Mouse (Mus musculus): ENCODE measurements at regions not wholly inside any gene's neighbourhood (a gene's known extent, or its start where the extent isn't known, plus 50 kb on each side); places are given as distances from the start of the nearest gene placed in this dataset.

DNA sequence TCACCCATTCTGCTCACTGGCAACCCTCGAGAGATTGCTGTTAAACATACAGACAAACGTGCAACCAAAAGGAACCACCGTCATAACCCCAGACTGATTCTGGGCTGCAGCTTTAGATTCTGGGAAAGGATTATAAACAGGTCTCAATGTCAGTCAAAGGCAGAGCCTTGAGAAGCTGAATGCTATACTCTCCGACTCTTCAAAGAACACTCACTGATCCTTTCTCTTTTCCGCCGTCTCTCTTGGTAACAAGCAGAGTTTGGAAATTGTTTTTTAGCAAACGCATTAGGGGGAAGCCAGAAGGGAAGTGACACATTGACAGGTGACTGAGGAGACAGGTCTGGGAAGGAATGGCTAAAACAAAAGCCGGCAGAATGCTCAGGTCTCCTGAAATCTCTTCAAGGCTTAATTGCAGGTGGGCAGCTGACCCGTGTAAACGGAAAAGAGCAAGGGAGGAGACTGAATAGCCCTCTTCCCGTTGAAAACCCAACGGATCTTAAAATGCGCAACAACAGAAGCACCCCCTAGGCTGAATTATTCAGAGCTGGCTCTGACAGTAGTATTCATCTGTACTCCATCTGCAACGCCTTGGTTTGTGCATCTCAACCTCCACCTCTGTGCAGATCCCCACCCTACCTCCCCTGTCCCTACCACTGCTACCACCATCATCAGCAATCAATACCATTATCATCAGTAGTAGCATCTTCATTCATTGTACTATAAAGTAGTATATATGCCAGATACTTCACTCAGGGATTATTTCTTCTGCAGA lies 219.6 kb downstream of the Tmem38b start:
- WGBS (ENCODE audit: insufficient replicate concordance) = 56% methylated on average over 14 of the region's 14 CpGs
- Histone ChIP-seq H3K9me3 (replicated peaks) (no peaks in the 10 kb centered on the region), H3K27me3 (no peaks in the 10 kb centered on the region), H3K4me3 (replicated peaks) (no peak overlapping the region), H3K27ac (no peak overlapping the region), H3K4me1 (replicated peaks) (no peaks in the 10 kb centered on the region), H3K9ac (no peak overlapping the region), H3K4me2 (no peak overlapping the region), H3K36me3 (no peaks in the 10 kb centered on the region)
- ATAC-seq (ENCODE audit: low read depth) = no peak
- DNase-seq = no peak

- Histone ChIP-seq H3K36me3 (no peaks in the 10 kb centered on the region), H3K9ac (no peak overlapping the region), H3K4me3 (replicated peaks) (no peak overlapping the region), H3K9me3 (replicated peaks) (no peaks in the 10 kb centered on the region), H3K4me2 (no peak overlapping the region), H3K4me1 (replicated peaks) (no peaks in the 10 kb centered on the region), H3K27me3 (no peaks in the 10 kb centered on the region), H3K27ac (no peak overlapping the region)
- 61% methylated on average over 4 of the region's 4 CpGs for WGBS (ENCODE audit: insufficient replicate concordance)
- ATAC-seq (ENCODE audit: low read depth) (no peak), DNase-seq (no peak)
Observed at GRCm38 (mm10) chr4:54064331-54064730, 238.5 kb downstream of the Tmem38b start.

- Histone ChIP-seq H3K27ac (no peak overlapping the region), H3K4me2 (no peak overlapping the region), H3K27me3 (no peaks in the 10 kb centered on the region), H3K4me1 (replicated peaks) (no peaks in the 10 kb centered on the region), H3K36me3 (no peaks in the 10 kb centered on the region), H3K4me3 (replicated peaks) (no peak overlapping the region), H3K9me3 (replicated peaks) (no peaks in the 10 kb centered on the region), H3K9ac (no peak overlapping the region)
- DNase-seq (no peak), ATAC-seq (ENCODE audit: low read depth) (no peak)
- WGBS (ENCODE audit: insufficient replicate concordance) = 68% methylated on average over 4 of the region's 4 CpGs
Observed at GRCm38 (mm10) chr4:54071951-54072350, 246.1 kb downstream of the Tmem38b start.

DNA sequence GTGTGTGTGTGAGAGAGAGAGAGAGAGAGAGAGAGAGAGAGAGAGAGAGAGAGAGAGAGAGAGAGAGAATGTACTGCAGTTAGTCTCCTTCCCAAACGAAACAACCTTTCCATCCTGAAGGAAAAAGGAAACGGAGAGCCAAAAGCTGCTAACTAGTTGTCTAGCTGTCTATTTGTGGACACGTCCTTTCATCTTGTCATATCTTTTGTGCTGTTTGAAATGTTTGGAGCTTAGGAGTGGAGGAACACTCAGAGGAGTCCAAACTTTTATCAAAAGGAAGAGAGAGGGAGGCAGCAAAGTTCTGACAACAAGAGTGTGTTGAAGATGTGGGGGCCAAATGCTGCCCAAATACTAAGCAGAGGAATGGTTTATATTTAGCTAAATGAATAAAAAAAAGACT lies 246.6 kb downstream of the Tmem38b start:
- Histone ChIP-seq H3K27me3 (no peaks in the 10 kb centered on the region), H3K9me3 (replicated peaks) (no peaks in the 10 kb centered on the region), H3K36me3 (no peaks in the 10 kb centered on the region), H3K4me1 (replicated peaks) (no peaks in the 10 kb centered on the region), H3K4me2 (no peak overlapping the region), H3K27ac (no peak overlapping the region), H3K4me3 (replicated peaks) (no peak overlapping the region), H3K9ac (no peak overlapping the region)
- 46% methylated on average over 3 of the region's 3 CpGs for WGBS (ENCODE audit: insufficient replicate concordance)
- no peak for ATAC-seq (ENCODE audit: low read depth)
- DNase-seq = no peak

DNA sequence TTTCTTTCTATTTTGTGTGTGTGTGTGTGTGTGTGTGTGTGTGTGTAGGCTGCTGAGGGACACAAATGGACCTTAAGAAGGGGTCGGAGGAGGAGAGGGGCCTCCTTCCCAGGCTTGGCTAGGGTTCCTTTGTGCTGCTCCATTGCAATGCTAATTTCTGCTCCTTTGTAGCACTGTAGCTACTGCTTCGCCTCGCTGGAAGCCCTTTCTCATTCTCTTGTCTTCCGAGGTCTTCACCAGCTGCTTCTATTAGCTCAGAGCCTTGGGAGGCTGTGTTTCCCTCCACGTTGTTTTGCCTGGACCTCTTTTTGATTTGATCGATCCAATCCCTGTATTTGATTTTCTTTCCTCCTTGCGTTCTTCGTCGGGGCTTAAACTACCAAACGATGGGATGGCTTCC lies 247.1 kb downstream of the Tmem38b start:
- Histone ChIP-seq H3K27ac (no peak overlapping the region), H3K4me2 (no peak overlapping the region), H3K4me3 (replicated peaks) (no peak overlapping the region), H3K27me3 (no peaks in the 10 kb centered on the region), H3K9me3 (replicated peaks) (no peaks in the 10 kb centered on the region), H3K9ac (no peak overlapping the region), H3K4me1 (replicated peaks) (no peaks in the 10 kb centered on the region), H3K36me3 (no peaks in the 10 kb centered on the region)
- DNase-seq (no peak), ATAC-seq (ENCODE audit: low read depth) (no peak)
- 33% methylated on average over 10 of the region's 10 CpGs for WGBS (ENCODE audit: insufficient replicate concordance)

DNA sequence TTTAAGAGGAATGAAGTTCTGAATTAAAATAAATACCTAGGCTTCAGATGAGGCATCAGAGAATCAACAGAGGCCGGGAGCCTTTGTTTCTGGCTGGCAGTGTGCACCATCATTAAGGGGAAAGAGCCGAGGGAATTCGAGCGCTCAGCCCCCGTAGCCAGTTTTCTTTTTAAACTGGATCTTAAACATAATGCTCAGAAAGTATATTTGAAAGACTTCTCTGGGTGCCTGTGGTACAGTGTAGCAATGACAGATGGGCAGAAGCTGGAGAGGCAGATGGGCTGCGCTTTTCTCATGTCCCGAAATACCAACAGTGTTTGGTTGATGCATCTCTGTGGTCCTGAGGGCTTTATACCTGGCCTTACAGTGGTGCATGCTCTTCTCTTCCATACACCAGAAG lies 247.6 kb downstream of the Tmem38b start:
- ATAC-seq (ENCODE audit: low read depth) (no peak), DNase-seq (no peak)
- Histone ChIP-seq H3K4me2 (no peak overlapping the region), H3K27me3 (no peaks in the 10 kb centered on the region), H3K4me1 (replicated peaks) (no peaks in the 10 kb centered on the region), H3K9me3 (replicated peaks) (no peaks in the 10 kb centered on the region), H3K4me3 (replicated peaks) (no peak overlapping the region), H3K9ac (no peak overlapping the region), H3K27ac (no peak overlapping the region), H3K36me3 (no peaks in the 10 kb centered on the region)
- 77% methylated on average over 7 of the region's 7 CpGs for WGBS (ENCODE audit: insufficient replicate concordance)

DNA sequence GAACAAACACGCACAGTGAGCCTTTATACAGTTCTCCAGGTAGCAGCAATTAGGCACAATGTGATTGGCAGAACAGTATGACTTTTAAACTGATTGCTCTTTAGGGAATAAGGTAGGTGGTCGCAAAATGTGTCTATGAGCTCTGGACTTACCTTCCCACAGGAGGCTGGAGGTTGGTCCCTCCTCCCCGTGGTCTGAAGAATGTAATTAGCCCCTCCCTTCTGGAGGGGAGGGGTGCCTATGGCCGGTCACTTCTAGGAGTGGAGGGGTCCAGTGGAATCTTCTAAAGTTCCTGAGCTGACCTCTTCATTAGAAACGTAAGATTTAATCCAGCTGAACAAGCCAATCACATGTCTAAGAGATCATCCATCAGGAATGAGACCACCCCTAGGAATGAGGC lies 248.4 kb downstream of the Tmem38b start:
- Histone ChIP-seq H3K4me3 (replicated peaks) (no peak overlapping the region), H3K9me3 (replicated peaks) (no peaks in the 10 kb centered on the region), H3K36me3 (no peaks in the 10 kb centered on the region), H3K27me3 (no peaks in the 10 kb centered on the region), H3K9ac (no peak overlapping the region), H3K4me1 (replicated peaks) (no peaks in the 10 kb centered on the region), H3K27ac (no peak overlapping the region), H3K4me2 (no peak overlapping the region)
- no peak for DNase-seq
- no peak for ATAC-seq (ENCODE audit: low read depth)
- 54% methylated on average over 5 of the region's 5 CpGs for WGBS (ENCODE audit: insufficient replicate concordance)

DNA sequence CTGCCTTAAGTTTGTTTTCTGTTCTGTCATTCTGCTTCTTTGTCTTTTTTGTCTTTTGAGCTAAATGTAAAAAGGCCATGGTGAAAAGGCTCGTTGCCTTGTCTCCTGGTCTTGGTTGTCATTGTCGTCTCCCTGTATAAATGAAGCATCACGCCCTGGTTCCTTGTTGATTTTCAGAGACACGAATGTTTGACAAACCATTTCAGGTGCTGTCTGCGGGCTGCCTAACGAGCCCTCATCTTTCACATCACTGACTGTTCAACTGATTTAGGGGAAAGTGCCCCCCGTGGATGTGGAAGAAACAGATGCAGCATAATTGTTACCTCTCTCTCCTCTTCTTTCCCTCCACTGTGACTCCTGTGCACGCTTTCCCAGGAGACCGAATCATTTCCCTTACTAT lies 254.7 kb downstream of the Tmem38b start:
- Histone ChIP-seq H3K36me3 (no peaks in the 10 kb centered on the region), H3K4me2 (no peak overlapping the region), H3K4me3 (replicated peaks) (no peak overlapping the region), H3K4me1 (replicated peaks) (no peaks in the 10 kb centered on the region), H3K9ac (no peak overlapping the region), H3K27ac (no peak overlapping the region), H3K27me3 (no peaks in the 10 kb centered on the region), H3K9me3 (replicated peaks) (no peaks in the 10 kb centered on the region)
- no peak for DNase-seq
- ATAC-seq (ENCODE audit: low read depth) = no peak
- WGBS (ENCODE audit: insufficient replicate concordance) = 68% methylated on average over 9 of the region's 9 CpGs

GRCm38 (mm10) chr4:54081411-54081810 lies 255.6 kb downstream of the Tmem38b start:
- H3K4me2 ChIP-seq = no peak overlapping the region
- ATAC-seq (ENCODE audit: low read depth) (no peak), DNase-seq (no peak)
- no peak overlapping the region for H3K9ac ChIP-seq
- no peaks in the 10 kb centered on the region for H3K4me1 ChIP-seq (replicated peaks)
- H3K4me3 ChIP-seq (replicated peaks) = no peak overlapping the region
- no peaks in the 10 kb centered on the region for H3K36me3 ChIP-seq
- H3K27me3 ChIP-seq = no peaks in the 10 kb centered on the region
- no peaks in the 10 kb centered on the region for H3K9me3 ChIP-seq (replicated peaks)
- no peak overlapping the region for H3K27ac ChIP-seq
- 69% methylated on average over 5 of the region's 5 CpGs for WGBS (ENCODE audit: insufficient replicate concordance)

GRCm38 (mm10) chr4:54084747-54085146 lies 258.9 kb downstream of the Tmem38b start:
- Histone ChIP-seq H3K27me3 (no peaks in the 10 kb centered on the region), H3K27ac (no peak overlapping the region), H3K9me3 (replicated peaks) (no peaks in the 10 kb centered on the region), H3K4me3 (replicated peaks) (no peak overlapping the region), H3K36me3 (no peaks in the 10 kb centered on the region), H3K4me1 (replicated peaks) (no peaks in the 10 kb centered on the region), H3K4me2 (no peak overlapping the region), H3K9ac (no peak overlapping the region)
- WGBS (ENCODE audit: insufficient replicate concordance) = 69% methylated on average over 6 of the region's 6 CpGs
- DNase-seq (no peak), ATAC-seq (ENCODE audit: low read depth) (no peak)

- H3K27me3 ChIP-seq = no peaks in the 10 kb centered on the region
- no peaks in the 10 kb centered on the region for H3K36me3 ChIP-seq
- 55% methylated on average over 7 of the region's 7 CpGs for WGBS (ENCODE audit: insufficient replicate concordance)
- no peaks in the 10 kb centered on the region for H3K9me3 ChIP-seq (replicated peaks)
- no peak overlapping the region for H3K27ac ChIP-seq
- ATAC-seq (ENCODE audit: low read depth) = no peak
- H3K9ac ChIP-seq = no peak overlapping the region
- DNase-seq = no peak
- no peaks in the 10 kb centered on the region for H3K4me1 ChIP-seq (replicated peaks)
- H3K4me3 ChIP-seq (replicated peaks) = no peak overlapping the region
- H3K4me2 ChIP-seq = no peak overlapping the region
Observed at GRCm38 (mm10) chr4:54094285-54094997, 268.6 kb downstream of the Tmem38b start.

Measured in liver, embryonic 13.5 days (tissue).